Mouse (Mus musculus) testis, adult 2 months (tissue): Measurements from ENCODE around the gene Wdr20rt. TPM values are rescaled to one million over a fixed set of nuclear protein-coding genes. Genes with fewer than 3 reads are reported as not detected.

ENCODE experiments used
- H3K27ac ChIP-seq: fragments of 200-500 bp; 2 replicates; pipeline ENCODE4 v1.5.1; 2012; ENCODE audit warnings: low read depth, low read length; ENCODE audit not compliant: control insufficient read depth, insufficient read depth
- H3K27me3 ChIP-seq: fragments of 200-500 bp; 2 replicates; pipeline ENCODE4 v1.6.1; 2012; ENCODE audit warnings: mild to moderate bottlenecking, low read length, moderate library complexity; ENCODE audit not compliant: control insufficient read depth, insufficient read depth
- H3K36me3 ChIP-seq: fragments of 200-500 bp; 2 replicates; pipeline ENCODE4 v1.6.1; 2012; ENCODE audit warnings: mild to moderate bottlenecking, low read length; ENCODE audit not compliant: control insufficient read depth, insufficient read depth
- H3K4me1 ChIP-seq: fragments of 200-500 bp; 2 replicates; pipeline ENCODE4 v1.6.1; 2012; ENCODE audit warnings: low read length; ENCODE audit not compliant: control insufficient read depth, insufficient read depth
- H3K4me3 ChIP-seq: fragments of 200-500 bp; 2 replicates; pipeline ENCODE4 v1.5.1; 2012; ENCODE audit warnings: low read depth, mild to moderate bottlenecking, low read length, moderate library complexity, mixed read lengths; ENCODE audit not compliant: control insufficient read depth
- CTCF ChIP-seq: fragments of 200-500 bp; IDR thresholded peaks from 2 replicates; pipeline ENCODE4 v1.5.1; 2012; ENCODE audit warnings: low read depth, mild to moderate bottlenecking, inconsistent platforms, low read length, moderate library complexity; ENCODE audit not compliant: control insufficient read depth, insufficient read depth, insufficient replicate concordance
- POLR2A ChIP-seq: fragments of 200-500 bp; IDR thresholded peaks from 2 replicates; pipeline ENCODE4 v1.6.1; 2012; ENCODE audit warnings: low read depth, mild to moderate bottlenecking, inconsistent platforms, low read length, moderate library complexity; ENCODE audit not compliant: control insufficient read depth
- polyA plus RNA-seq: library from polyadenylated mRNA; depleted of rRNA; stranded (reverse); fragments of >200 nt; gene quantifications from 2 replicates; pipeline ENCODE4 v1.2.3, GENCODE M21; 2012; rRNA removed

Gene Wdr20rt
- 67.1 and 68.1 TPM in 2 replicates for polyA plus RNA-seq

- Histone ChIP-seq H3K4me1 (no peaks in the 10 kb centered on the region), H3K27ac (peak within 1 kb of the TSS; percentile 98), H3K36me3 (no peaks in the 10 kb centered on the region), H3K4me3 (peak within 1 kb of the TSS; percentile 98), H3K27me3 (no peaks in the 10 kb centered on the region)
- peak; percentile 64; the same call in 1 of the 2 replicates for TF ChIP-seq POLR2A
- TF ChIP-seq CTCF: no peak
These were observed at the start of gene Wdr20rt for GRCm38 (mm10) chr12:65225467-65225945. Gene Wdr20rt, plus strand, starts transcription at chr12:65225517.

GRCm38 (mm10) chr12:65187365-65187764, 38.0 kb upstream of the Wdr20rt start:
- H3K4me3 ChIP-seq: no peak overlapping the region
- no peak overlapping the region for H3K27ac ChIP-seq
- H3K36me3 ChIP-seq: no peaks in the 10 kb centered on the region
- H3K27me3 ChIP-seq: no peaks in the 10 kb centered on the region
- H3K4me1 ChIP-seq: no peaks in the 10 kb centered on the region
- TF ChIP-seq CTCF: no peak
- no peak for TF ChIP-seq POLR2A

GRCm38 (mm10) chr12:65189213-65189612, 36.1 kb upstream of the Wdr20rt start:
- TF ChIP-seq POLR2A: no peak
- TF ChIP-seq CTCF: no peak
- Histone ChIP-seq H3K27ac (no peak overlapping the region), H3K4me3 (no peak overlapping the region), H3K27me3 (no peaks in the 10 kb centered on the region), H3K36me3 (no peaks in the 10 kb centered on the region), H3K4me1 (no peaks in the 10 kb centered on the region)

GRCm38 (mm10) chr12:65194003-65194530, 31.2 kb upstream of the Wdr20rt start:
- no peak overlapping the region for H3K27ac ChIP-seq
- no peak overlapping the region for H3K4me3 ChIP-seq
- no peaks in the 10 kb centered on the region for H3K4me1 ChIP-seq
- no peaks in the 10 kb centered on the region for H3K27me3 ChIP-seq
- TF ChIP-seq POLR2A: no peak
- TF ChIP-seq CTCF: no peak
- H3K36me3 ChIP-seq: no peaks in the 10 kb centered on the region

GRCm38 (mm10) chr12:65201812-65202211, 23.5 kb upstream of the Wdr20rt start:
- Histone ChIP-seq H3K27ac (no peak overlapping the region), H3K4me1 (no peaks in the 10 kb centered on the region), H3K27me3 (no peaks in the 10 kb centered on the region), H3K4me3 (no peak overlapping the region), H3K36me3 (no peaks in the 10 kb centered on the region)
- no peak for TF ChIP-seq CTCF
- TF ChIP-seq POLR2A: no peak

- Histone ChIP-seq H3K4me3 (peak overlapping the region; percentile 78), H3K27me3 (no peaks in the 10 kb centered on the region), H3K36me3 (no peaks in the 10 kb centered on the region), H3K27ac (peak overlapping the region; percentile 42; the same call in 1 of the 2 replicates), H3K4me1 (no peaks in the 10 kb centered on the region; the same call in 1 of the 2 replicates)
- no peak for TF ChIP-seq CTCF
- TF ChIP-seq POLR2A: no peak
These were observed 18.9 kb upstream of the Wdr20rt start for GRCm38 (mm10) chr12:65206431-65206830.

- Histone ChIP-seq H3K36me3 (no peaks in the 10 kb centered on the region), H3K27ac (no peak overlapping the region), H3K27me3 (no peaks in the 10 kb centered on the region), H3K4me3 (no peak overlapping the region), H3K4me1 (no peaks in the 10 kb centered on the region)
- TF ChIP-seq CTCF (no peak), POLR2A (no peak)
These were observed 8.9 kb upstream of the Wdr20rt start for GRCm38 (mm10) chr12:65216404-65216840.
